Mouse (Mus musculus) forebrain, embryonic 11.5 days (tissue): ENCODE results near the gene Emsy. TPM values are rescaled to one million over a fixed set of nuclear protein-coding genes. Genes with fewer than 3 reads are reported as not detected.

Source experiments
- ATAC-seq: fragments of 200-750 bp; cut with Nextera tagmentation; replicated peaks from 2 replicates; pipeline ENCODE4 v1.8.0; 2017; ENCODE audit warnings: moderate TSS enrichment; ENCODE audit not compliant: low FRiP score
- DNase-seq: peaks from one replicate; pipeline ENCODE4 v3.0.0-alpha.2; 2017; ENCODE audit warnings: low spot score
- H3K27ac ChIP-seq: fragments of 300-500 bp; sonication (generic); 2 replicates; pipeline ENCODE4 v1.5.1; 2014; ENCODE audit warnings: low read depth, low read length
- H3K27me3 ChIP-seq: fragments of 300-500 bp; sonication (generic); 2 replicates; pipeline ENCODE4 v1.6.1; 2014; ENCODE audit warnings: mild to moderate bottlenecking, low read length, mixed read lengths; ENCODE audit not compliant: control insufficient read depth, insufficient read depth
- H3K36me3 ChIP-seq: fragments of 300-500 bp; sonication (generic); 2 replicates; pipeline ENCODE4 v1.6.1; 2014; ENCODE audit warnings: mild to moderate bottlenecking, low read length, moderate library complexity, mixed read lengths; ENCODE audit not compliant: control insufficient read depth, insufficient read depth
- H3K4me1 ChIP-seq: fragments of 300-500 bp; sonication (generic); replicated peaks from 2 replicates; pipeline ENCODE4 v1.6.1; 2014; ENCODE audit warnings: low read length, mixed read lengths; ENCODE audit not compliant: control insufficient read depth, insufficient read depth
- H3K4me2 ChIP-seq: fragments of 300-500 bp; sonication (generic); 2 replicates; pipeline ENCODE4 v1.6.1; 2014; ENCODE audit warnings: low read depth, mild to moderate bottlenecking, low read length, moderate library complexity, mixed read lengths; ENCODE audit not compliant: severe bottlenecking
- H3K4me3 ChIP-seq: fragments of 300-500 bp; sonication (generic); 2 replicates; pipeline ENCODE4 v1.5.1; 2014; ENCODE audit warnings: low read depth, low read length
- H3K9ac ChIP-seq: fragments of 300-500 bp; sonication (generic); 2 replicates; pipeline ENCODE4 v1.6.1; 2014; ENCODE audit warnings: low read length
- H3K9me3 ChIP-seq: fragments of 300-500 bp; sonication (generic); 2 replicates; pipeline ENCODE4 v1.6.1; 2016; ENCODE audit warnings: low read length, mixed read lengths; ENCODE audit not compliant: control insufficient read depth
- WGBS: fragments of 180-500 bp; shearing (Covaris S2); extraction: QIAGEN DNeasy Blood & Tissue Kit; methylation state at CpG from one replicate; pipeline ENCODE4 v1.1.7; 2014; 5-methylcytosine and 5-hydroxymethylcytosine counted together
- polyA plus RNA-seq: library from polyadenylated mRNA; unstranded; fragments of >200 nt; fragmentation: Nextera tagmentation; extraction: Ambion mirVana; gene quantifications from 2 replicates; pipeline ENCODE4 v1.2.1, GENCODE M21; 2014

Emsy gene
- polyA plus RNA-seq, 1 experiment from 2014 or later: 67.5 TPM

DNA sequence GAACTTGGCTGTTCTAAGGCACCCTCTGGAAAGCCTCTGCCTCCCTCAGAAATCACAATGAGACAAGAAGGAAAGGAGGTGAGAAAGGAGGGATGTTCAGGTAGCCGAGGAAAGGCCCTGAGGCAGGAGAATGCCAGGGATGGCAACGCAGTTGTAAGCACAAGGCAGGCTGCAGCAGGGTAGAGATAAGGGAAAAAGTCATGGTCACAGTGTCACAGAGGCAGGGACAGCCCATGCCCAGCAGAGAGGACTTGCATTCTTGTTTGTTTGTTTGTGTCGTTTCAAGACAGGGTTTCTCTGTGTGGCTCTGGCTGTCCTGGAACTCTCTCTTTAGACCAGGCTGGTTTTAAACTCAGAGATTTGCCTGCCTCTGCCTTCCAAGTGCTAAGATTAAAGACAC, 105.5 kb downstream of the Emsy start:
- Histone ChIP-seq H3K4me1 (no peaks in the 10 kb centered on the region), H3K27me3 (no peaks in the 10 kb centered on the region), H3K4me2 (no peak overlapping the region), H3K9me3 (no peaks in the 10 kb centered on the region), H3K9ac (no peak overlapping the region), H3K4me3 (no peak overlapping the region), H3K36me3 (no peaks in the 10 kb centered on the region), H3K27ac (no peak overlapping the region)
- WGBS: 72% methylated on average over 3 of the region's 3 CpGs
- ATAC-seq: no peak
- DNase-seq: no peak

DNA sequence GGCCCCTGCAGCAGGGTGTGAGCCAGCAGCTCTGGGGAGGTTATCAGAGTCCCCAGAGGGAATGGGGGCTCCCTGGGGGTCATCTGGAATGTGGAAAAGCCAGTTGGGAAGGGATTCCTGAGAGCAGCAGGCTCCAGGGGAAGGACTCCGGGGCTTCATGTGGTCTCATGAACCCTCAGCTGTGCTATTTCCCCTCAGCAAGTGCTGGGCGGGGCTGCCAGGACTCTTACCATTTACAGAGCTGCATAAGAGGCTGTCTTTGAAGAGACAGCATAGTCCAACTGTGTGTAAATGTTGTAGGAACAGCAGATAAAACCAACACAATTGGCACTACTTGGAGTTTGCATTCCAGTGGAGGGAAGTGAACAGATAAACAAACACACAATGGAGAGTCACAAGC, 106.0 kb downstream of the Emsy start:
- no peak overlapping the region for H3K4me2 ChIP-seq
- no peak overlapping the region for H3K4me3 ChIP-seq
- no peaks in the 10 kb centered on the region for H3K4me1 ChIP-seq
- no peak overlapping the region for H3K27ac ChIP-seq
- no peak for ATAC-seq
- 56% methylated on average over 2 of the region's 2 CpGs for WGBS
- no peaks in the 10 kb centered on the region for H3K36me3 ChIP-seq
- no peak overlapping the region for H3K9ac ChIP-seq
- H3K9me3 ChIP-seq: no peaks in the 10 kb centered on the region
- no peaks in the 10 kb centered on the region for H3K27me3 ChIP-seq
- no peak for DNase-seq

DNA sequence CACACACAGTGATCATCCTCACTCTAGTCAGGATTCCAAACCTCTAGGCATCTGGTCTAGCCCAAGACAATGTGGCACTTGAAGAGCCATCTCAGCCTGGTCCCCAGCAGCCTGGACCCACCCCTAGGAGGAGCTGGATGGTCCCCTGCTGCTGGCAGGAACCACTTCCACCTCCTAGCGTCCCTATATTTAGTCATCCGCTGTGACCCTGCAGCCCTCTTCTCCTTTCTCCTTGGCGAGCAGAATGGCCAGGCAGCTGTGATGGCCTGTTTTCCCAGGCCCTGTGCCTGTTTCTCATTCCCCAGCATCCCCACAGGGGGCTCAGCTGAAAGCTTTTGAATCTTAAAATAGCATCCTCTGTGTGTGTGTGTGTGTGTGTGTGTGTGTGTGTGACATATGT, 107.7 kb downstream of the Emsy start:
- no peak overlapping the region for H3K27ac ChIP-seq
- H3K4me1 ChIP-seq: no peaks in the 10 kb centered on the region
- H3K36me3 ChIP-seq: no peaks in the 10 kb centered on the region
- ATAC-seq (no peak), DNase-seq (no peak)
- H3K9ac ChIP-seq: no peak overlapping the region
- no peaks in the 10 kb centered on the region for H3K27me3 ChIP-seq
- H3K4me2 ChIP-seq: no peak overlapping the region
- H3K4me3 ChIP-seq: no peak overlapping the region
- 57% methylated on average over 3 of the region's 3 CpGs for WGBS
- H3K9me3 ChIP-seq: no peaks in the 10 kb centered on the region

DNA sequence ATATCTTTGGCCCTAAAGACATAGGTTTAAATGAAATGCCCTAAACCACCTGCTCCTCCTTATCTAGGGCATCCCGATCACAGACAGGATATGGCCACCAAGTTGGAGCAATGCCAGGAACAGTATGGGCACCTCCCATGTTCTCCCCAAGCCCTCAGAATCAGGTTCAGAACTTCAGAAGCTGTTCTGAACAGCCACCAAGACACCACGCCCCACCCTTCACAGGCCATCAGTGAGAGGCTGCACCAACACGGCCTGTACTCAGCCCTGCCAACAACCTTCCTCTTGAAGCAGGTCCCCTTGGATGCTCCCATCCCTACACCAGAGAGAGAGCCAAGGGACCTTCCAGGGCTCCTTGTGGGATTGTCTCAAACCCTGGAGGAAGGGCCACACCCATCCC, 112.0 kb downstream of the Emsy start:
- no peak overlapping the region for H3K4me2 ChIP-seq
- DNase-seq (no peak), ATAC-seq (no peak)
- no peak overlapping the region for H3K9ac ChIP-seq
- H3K4me1 ChIP-seq: no peaks in the 10 kb centered on the region
- no peak overlapping the region for H3K27ac ChIP-seq
- H3K36me3 ChIP-seq: no peaks in the 10 kb centered on the region
- H3K4me3 ChIP-seq: no peak overlapping the region
- H3K27me3 ChIP-seq: no peaks in the 10 kb centered on the region
- WGBS: 88% methylated on average over 3 of the region's 3 CpGs
- H3K9me3 ChIP-seq: no peaks in the 10 kb centered on the region

DNA sequence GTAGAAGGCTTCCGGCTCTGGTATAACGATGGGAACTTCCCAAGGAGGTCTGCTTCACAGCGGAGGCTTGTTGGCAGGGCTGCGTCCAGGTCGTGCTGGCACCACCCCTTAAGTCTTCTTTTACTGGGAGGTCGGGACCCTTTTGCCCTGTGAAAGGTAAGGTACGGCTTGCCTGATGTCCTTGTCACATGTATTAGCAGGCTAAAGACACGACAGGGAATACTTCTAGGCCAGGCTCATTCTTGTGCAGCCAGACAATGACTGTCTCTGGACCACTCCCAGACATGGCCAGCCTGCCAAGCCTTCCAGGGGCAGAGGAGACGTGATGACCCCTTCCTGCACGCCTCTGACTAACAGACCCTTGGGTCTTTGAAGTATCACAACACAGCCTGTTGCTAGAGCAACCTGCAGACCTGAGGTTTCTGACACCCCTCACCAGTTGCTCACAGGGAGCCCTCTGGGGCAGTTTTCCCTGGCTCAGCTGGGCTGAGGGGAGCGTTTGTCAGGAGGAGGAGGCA, 112.7 kb downstream of the Emsy start:
- no peaks in the 10 kb centered on the region for H3K9me3 ChIP-seq
- H3K36me3 ChIP-seq: no peaks in the 10 kb centered on the region
- no peaks in the 10 kb centered on the region for H3K27me3 ChIP-seq
- H3K4me1 ChIP-seq: no peaks in the 10 kb centered on the region
- no peak overlapping the region for H3K4me2 ChIP-seq
- H3K9ac ChIP-seq: no peak overlapping the region
- ATAC-seq (no peak), DNase-seq (no peak)
- 65% methylated on average over 11 of the region's 11 CpGs for WGBS
- H3K4me3 ChIP-seq: no peak overlapping the region
- no peak overlapping the region for H3K27ac ChIP-seq

DNA sequence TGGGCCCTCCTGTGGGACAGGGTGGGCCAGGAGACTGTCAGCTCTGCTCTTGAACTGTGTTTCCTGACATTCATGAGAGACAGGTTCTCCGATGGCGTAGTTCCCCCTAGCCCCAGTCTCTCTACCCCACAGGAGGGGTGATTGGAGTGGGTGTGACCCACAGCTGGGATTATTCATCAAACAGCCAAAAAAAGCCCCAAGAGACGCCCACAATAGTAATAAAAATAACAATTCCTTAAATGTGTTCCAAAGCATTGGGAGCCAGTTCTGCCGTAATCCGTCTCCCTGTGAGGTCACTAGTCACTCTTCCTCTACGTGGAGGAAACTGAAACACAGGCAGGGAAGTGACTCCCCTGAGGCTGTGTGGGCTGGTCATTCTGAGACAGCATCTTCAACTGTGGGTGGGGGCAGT, 113.8 kb downstream of the Emsy start:
- no peak overlapping the region for H3K4me3 ChIP-seq
- H3K27me3 ChIP-seq: no peaks in the 10 kb centered on the region
- peaks cover 5% of the 10 kb centered on the region; the same call in 1 of the 2 replicates for H3K4me1 ChIP-seq
- no peaks in the 10 kb centered on the region for H3K36me3 ChIP-seq
- no peak for DNase-seq
- ATAC-seq: no peak
- no peak overlapping the region for H3K9ac ChIP-seq
- H3K4me2 ChIP-seq: no peak overlapping the region
- H3K27ac ChIP-seq: no peak overlapping the region
- no peaks in the 10 kb centered on the region for H3K9me3 ChIP-seq
- 82% methylated on average over 6 of the region's 6 CpGs for WGBS

DNA sequence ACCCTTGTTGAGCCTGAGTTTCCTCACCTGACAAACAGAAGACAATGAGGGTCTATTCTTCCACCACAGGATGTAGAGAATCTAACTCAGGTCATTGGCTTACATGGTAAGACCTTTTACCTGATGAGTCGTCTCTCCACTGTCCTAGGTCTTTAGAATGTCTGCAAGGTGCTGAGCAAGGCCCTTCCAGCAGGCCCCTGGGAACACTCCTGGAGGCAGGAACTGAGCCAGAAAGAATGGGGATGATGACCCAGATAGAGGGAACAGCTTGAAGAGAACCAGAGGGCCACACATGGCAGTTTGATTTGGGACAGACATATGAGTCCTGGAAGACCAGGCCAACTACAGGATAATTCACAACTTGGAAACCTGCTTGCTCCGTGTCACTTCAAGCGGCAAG, 114.3 kb downstream of the Emsy start:
- Histone ChIP-seq H3K27ac (no peak overlapping the region), H3K36me3 (no peaks in the 10 kb centered on the region), H3K27me3 (no peaks in the 10 kb centered on the region), H3K4me3 (no peak overlapping the region), H3K9me3 (no peaks in the 10 kb centered on the region), H3K4me1 (peaks cover 6% of the 10 kb centered on the region; the same call in 1 of the 2 replicates), H3K4me2 (no peak overlapping the region), H3K9ac (no peak overlapping the region)
- WGBS: 92% methylated on average over 3 of the region's 3 CpGs
- no peak for DNase-seq
- no peak for ATAC-seq

DNA sequence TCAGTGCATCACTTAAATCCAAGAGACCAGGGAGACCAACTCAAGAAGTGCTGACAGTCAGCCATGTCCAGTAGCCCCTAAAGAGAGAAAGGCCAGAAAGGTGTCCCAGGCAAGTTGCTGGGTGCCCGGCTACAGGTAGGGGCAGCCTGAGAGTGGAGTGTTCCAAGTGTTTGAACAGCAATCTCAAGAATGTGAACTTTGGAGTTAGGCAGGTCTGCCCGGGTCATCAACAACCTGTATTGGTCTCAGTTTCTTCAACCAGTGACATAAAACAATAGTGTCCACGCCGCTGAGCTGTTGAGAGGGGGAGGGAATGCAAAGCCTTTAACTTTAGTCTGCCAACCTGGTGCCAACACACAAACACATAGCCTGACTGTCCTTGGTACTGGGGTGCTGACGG, 115.0 kb downstream of the Emsy start:
- Histone ChIP-seq H3K36me3 (no peaks in the 10 kb centered on the region), H3K27ac (no peak overlapping the region), H3K4me1 (peaks cover 6% of the 10 kb centered on the region; the same call in 1 of the 2 replicates), H3K9ac (no peak overlapping the region), H3K4me3 (no peak overlapping the region), H3K4me2 (no peak overlapping the region), H3K9me3 (no peaks in the 10 kb centered on the region), H3K27me3 (no peaks in the 10 kb centered on the region)
- DNase-seq (no peak), ATAC-seq (no peak)
- WGBS: 94% methylated on average over 5 of the region's 5 CpGs

DNA sequence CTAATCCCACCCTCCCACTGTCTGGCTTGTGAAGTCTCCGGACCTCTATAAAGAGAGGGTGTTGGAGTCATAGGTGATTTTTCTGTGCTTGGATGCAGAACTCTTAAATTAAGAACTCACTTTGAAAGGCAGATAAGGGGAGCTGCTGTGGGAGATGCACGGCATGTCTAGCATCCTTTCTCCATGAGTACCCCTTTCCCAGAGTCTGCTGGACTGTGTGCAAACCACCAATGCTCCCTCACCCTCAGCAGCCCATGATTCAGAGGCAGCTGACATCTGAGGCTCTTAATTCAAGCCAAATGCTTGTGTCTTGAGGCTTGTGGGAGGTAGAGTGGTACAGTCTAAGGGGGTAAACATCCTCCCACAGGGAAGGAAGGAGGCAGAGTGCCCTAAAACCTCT, 115.7 kb downstream of the Emsy start:
- Histone ChIP-seq H3K27me3 (no peaks in the 10 kb centered on the region), H3K4me1 (peaks cover 6% of the 10 kb centered on the region; the same call in 1 of the 2 replicates), H3K9me3 (no peaks in the 10 kb centered on the region), H3K4me3 (no peak overlapping the region), H3K9ac (no peak overlapping the region), H3K4me2 (no peak overlapping the region), H3K36me3 (no peaks in the 10 kb centered on the region), H3K27ac (no peak overlapping the region)
- DNase-seq (no peak), ATAC-seq (no peak)
- WGBS: 79% methylated on average over 2 of the region's 2 CpGs
